Mouse (Mus musculus) heart, adult 2 months (tissue): ENCODE measurements around the gene Cplx2.

Experiments
- CTCF ChIP-seq: fragments of 200-600 bp; IDR thresholded peaks from 2 replicates; pipeline ENCODE4 v1.8.1; 2022; ENCODE audit warnings: antibody characterized with exemption, mild to moderate bottlenecking, moderate library complexity
- EP300 ChIP-seq: fragments of 200-500 bp; IDR thresholded peaks from 2 replicates; pipeline ENCODE4 v1.6.1; 2011; ENCODE audit warnings: low read depth, low read length, control low read depth; ENCODE audit not compliant: insufficient read depth
- POLR2A ChIP-seq: fragments of 200-500 bp; IDR thresholded peaks from 2 replicates; pipeline ENCODE4 v1.6.1; 2011; ENCODE audit warnings: mild to moderate bottlenecking, low read depth, low read length, control low read depth; ENCODE audit not compliant: insufficient read depth

GRCm38 (mm10) chr13:54425269-54425668 is 54.1 kb downstream of the Cplx2 start:
- TF ChIP-seq CTCF: no peak
- TF ChIP-seq POLR2A: no peak
- no peak for TF ChIP-seq EP300
